Mouse (Mus musculus) liver, postnatal 0 days (tissue): Measurements from ENCODE around the gene Ctrl.

Source experiments
- CTCF ChIP-seq: sonication (generic); IDR thresholded peaks from 2 replicates; pipeline ENCODE4 v1.5.1; 2016; ENCODE audit warnings: antibody characterized with exemption, low read depth
- EP300 ChIP-seq: IDR thresholded peaks from 2 replicates; pipeline ENCODE4 v1.6.1; 2016; ENCODE audit warnings: antibody characterized with exemption, low read depth, mild to moderate bottlenecking

GRCm38 (mm10) chr8:105897801-105898480 lies 35.7 kb downstream of the Ctrl start:
- TF ChIP-seq CTCF = no peak
- no peak for TF ChIP-seq EP300
